Mouse (Mus musculus) olfactory bulb, adult 2 months (tissue): ENCODE results near the gene Dlgap1. TPM values are rescaled to one million over a fixed set of nuclear protein-coding genes. Genes with fewer than 3 reads are reported as not detected.

Experiments
- H3K27ac ChIP-seq: fragments of 200-500 bp; 2 replicates; pipeline ENCODE4 v1.5.1; 2012; ENCODE audit warnings: low read depth, low read length; ENCODE audit not compliant: insufficient read depth
- H3K4me1 ChIP-seq: fragments of 200-500 bp; 2 replicates; pipeline ENCODE4 v1.6.1; 2012; ENCODE audit warnings: low read length; ENCODE audit not compliant: control insufficient read depth, insufficient read depth
- H3K4me3 ChIP-seq: fragments of 200-500 bp; 2 replicates; pipeline ENCODE4 v1.5.1; 2012; ENCODE audit warnings: mild to moderate bottlenecking, low read depth, low read length, moderate library complexity; ENCODE audit not compliant: insufficient read depth
- CTCF ChIP-seq: fragments of 200-500 bp; IDR thresholded peaks from 2 replicates; pipeline ENCODE4 v1.5.1; 2012; ENCODE audit warnings: low read depth, mild to moderate bottlenecking, low read length, moderate library complexity; ENCODE audit not compliant: insufficient read depth
- POLR2A ChIP-seq: fragments of 200-500 bp; IDR thresholded peaks from 2 replicates; pipeline ENCODE4 v1.6.1; 2012; ENCODE audit warnings: mild to moderate bottlenecking, low read depth, low read length, moderate library complexity; ENCODE audit not compliant: insufficient read depth
- WGBS: fragments of 180-500 bp; shearing (Covaris S2); methylation state at CpG from one replicate; pipeline ENCODE4 v1.1.7; 2018; 5-methylcytosine and 5-hydroxymethylcytosine counted together
- polyA plus RNA-seq: library from polyadenylated mRNA; stranded (reverse); fragments of >200 nt; gene quantifications from 2 replicates; pipeline ENCODE4 v1.2.4, GENCODE M21; 2012; ENCODE audit warnings: low replicate concordance; ENCODE audit not compliant: missing spikeins, insufficient read depth, insufficient read length

Gene Dlgap1
- polyA plus RNA-seq, 1 experiment: 117 TPM

DNA sequence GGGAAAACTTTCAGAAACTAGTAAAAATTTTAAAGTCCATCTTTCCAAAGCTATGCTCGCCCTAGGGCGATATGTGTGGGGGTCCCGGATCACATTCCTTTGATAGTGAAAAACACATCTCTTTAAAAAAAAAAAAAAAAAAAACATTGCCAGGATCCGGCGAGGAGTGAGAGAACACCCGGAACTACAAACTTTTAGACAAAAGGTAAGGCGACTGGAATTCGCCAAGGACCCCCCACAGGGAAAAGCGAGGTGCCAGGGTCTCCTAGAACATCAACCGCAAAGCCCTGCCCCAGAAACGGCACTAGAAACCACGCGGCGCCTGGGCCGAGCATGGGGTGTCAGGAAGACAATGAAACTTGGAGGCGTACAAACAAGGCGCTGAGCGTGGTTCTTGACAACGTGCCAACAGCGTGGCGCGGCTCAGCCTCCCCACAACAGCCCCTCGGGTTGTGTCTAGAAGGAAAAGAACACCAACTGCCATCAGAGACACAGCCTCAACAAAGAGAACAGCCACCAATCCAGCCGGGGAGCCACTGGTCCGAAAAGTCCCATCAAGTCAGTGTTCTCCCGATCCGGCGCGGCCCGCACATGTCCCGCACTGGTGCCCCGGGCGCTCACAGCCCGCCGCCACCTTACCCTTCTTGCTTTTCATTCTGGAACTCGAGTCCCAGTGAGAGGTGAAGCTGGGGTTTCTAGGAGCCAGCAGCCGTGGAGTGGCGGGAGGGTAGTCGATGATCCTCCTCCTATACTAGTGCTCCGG, 881.5 kb downstream of the Dlgap1 start:
- Histone ChIP-seq H3K4me3 (peak overlapping the region; percentile 52), H3K27ac (peak overlapping the region; percentile 44; the same call in 1 of the 2 replicates), H3K4me1 (peaks cover 29% of the 10 kb centered on the region)
- under 1% methylated on average over 40 of the region's 40 CpGs for WGBS
- TF ChIP-seq CTCF (no peak), POLR2A (no peak)

DNA sequence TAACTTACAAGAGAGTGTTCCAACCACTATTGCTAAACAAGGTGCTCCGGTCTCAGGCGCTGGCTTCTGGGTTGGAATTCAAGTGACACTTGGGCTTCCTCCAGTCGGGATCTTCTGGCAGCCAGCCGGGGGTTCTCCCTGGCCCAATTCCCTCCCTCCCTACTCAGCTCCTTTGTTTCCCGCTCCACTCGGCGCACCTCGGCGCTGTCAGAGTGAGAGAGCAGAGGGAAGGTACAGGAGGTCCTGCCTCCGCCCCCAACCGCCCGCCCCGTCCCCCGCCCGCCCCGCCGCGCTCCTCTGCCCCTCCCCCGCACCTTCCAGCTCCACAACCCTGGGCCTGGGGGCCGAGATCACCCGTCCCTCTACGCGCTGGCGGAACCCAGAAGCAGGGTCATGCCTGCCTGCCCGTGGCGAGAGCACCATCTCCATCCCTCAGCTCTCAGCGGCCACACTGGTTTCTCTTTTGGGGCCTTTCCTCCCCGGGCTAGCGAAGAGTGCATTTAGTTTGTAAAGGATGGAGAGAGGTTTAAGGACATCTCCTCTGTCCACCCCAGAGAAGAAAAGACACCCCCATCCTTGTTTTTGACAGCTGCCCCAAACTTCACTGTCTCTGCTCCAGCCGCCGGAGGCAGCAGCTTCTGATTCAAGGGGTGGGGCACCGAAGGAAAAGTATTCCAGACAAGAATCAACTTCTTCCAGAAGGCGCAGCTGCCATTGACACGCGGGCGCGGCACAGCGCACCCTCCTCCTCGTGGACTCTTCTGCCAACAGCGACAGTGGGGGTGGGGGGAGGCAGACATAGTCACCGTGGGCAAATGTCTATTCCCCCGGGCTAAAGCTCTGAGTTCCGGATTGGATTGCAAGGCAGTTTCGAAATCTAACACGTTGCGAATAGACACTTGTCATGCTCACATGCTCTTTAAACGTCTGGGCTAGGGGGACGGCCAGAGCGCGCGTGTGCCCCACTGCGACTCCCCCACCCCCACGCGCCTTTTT, 882.4 kb downstream of the Dlgap1 start:
- Histone ChIP-seq H3K4me1 (peaks cover 29% of the 10 kb centered on the region), H3K4me3 (peak overlapping the region; percentile 52), H3K27ac (no peak overlapping the region; the same call in 1 of the 2 replicates)
- TF ChIP-seq POLR2A (no peak), CTCF (no peak)
- WGBS: under 1% methylated on average over 51 of the region's 54 CpGs

DNA sequence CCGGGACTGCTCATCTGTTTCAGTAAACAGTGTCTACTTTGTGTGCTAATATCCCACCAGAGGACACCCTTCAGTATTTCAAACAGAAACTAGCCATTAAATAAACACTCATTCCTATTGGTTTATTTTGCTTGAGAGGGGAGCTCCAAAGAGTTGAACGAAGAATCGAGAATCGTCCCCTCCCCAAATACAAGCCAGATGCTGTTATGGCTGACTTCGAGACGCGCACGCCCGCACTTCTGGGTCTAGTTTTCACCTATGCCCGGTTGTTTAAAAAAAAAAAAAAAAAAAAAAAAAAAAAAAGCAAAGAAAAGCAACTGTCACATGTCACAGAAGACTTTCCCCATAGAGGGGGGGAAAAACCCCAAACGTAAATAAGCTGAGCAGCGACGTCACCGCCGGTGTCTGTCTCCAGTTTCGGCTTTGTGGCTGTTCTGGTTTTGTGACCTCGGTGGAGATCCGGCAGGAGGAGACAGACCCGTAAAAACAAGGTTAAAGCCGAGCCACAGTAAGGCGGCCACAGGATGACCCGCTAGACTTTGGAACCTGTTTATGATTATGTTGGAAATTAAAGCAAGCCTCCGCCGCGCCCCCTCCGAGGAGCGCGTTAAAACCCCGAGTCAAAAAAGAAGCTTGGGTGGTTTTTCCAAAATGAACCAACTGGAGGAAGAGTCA, 883.3 kb downstream of the Dlgap1 start:
- H3K27ac ChIP-seq: peak overlapping the region; percentile 16; the same call in 1 of the 2 replicates
- H3K4me1 ChIP-seq: peaks cover 29% of the 10 kb centered on the region
- TF ChIP-seq CTCF: no peak
- H3K4me3 ChIP-seq: peak overlapping the region; percentile 52
- under 1% methylated on average over 29 of the region's 29 CpGs for WGBS

DNA sequence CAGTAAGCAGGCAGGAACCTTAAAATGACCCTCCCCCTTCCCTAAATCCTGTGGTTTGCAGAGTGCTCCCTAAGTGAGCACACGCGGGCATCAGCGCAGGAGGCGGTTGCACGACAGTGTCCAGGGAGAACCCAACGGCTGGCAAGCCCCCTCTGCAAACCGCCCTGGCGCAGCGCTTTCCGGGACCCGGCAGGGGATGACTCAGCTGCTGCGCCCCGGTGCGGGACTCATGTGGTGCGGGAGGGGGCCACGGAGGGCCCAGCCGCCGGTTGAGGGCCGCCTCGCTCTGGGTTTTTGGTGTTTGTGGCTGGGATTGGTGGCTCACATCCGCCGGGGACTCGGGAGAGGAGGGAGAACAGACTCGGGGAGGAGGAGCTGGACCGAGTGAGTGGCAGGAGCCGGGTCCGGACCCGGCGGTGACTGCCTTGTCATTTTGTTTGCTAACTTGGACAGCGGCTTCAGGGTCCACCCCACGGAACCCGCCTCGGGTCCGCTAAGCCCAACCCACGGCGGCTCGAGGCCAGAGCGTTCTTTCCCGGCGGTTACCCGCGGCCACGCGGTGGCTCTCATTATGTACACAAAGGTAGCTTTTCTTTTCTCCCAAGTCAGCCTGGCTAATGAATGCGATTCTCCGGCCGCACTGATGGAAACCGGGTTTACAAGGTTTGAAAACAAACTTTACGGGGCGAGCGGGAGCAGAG, 884.0 kb downstream of the Dlgap1 start:
- Histone ChIP-seq H3K4me3 (peak overlapping the region; percentile 52), H3K4me1 (peaks cover 29% of the 10 kb centered on the region), H3K27ac (peak overlapping the region; percentile 16; the same call in 1 of the 2 replicates)
- WGBS: under 1% methylated on average over 51 of the region's 51 CpGs
- TF ChIP-seq CTCF: no peak
- no peak for TF ChIP-seq POLR2A

DNA sequence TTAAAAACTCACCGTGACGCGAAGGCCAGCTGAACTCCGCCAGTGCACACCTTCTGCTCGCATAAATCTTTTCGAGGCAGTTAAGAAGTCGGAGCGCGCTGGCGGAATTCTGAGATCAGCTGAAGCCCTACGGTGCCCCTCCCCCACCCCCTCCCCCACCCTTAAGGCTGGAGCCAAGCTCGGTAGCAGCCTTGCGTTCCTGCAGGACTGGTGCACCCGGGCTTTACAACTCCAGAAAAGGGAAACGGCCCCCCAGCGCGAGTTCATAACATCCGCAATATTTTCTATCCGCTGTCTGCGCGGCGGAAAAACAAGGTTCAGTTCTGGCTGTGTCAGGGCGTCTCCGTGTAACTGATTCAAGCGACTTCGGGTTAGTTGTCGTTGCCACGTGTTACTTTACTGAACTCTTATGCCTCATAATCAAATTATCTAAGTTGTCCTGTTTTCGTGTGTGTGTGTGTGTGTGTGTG, 884.6 kb downstream of the Dlgap1 start, which contains the start of gene Tgif1:
Gene Tgif1 (minus strand): TSS at position 111 of the 470 bp plus-strand sequence.
- peak within 1 kb of the TSS; percentile 52 for H3K4me3 ChIP-seq
- H3K27ac ChIP-seq: peak within 1 kb of the TSS; percentile 16; the same call in 1 of the 2 replicates
- H3K4me1 ChIP-seq: peaks cover 29% of the 10 kb centered on the region
- 8% methylated on average over 29 of the region's 29 CpGs for WGBS
- TF ChIP-seq POLR2A: no peak
- TF ChIP-seq CTCF: no peak

DNA sequence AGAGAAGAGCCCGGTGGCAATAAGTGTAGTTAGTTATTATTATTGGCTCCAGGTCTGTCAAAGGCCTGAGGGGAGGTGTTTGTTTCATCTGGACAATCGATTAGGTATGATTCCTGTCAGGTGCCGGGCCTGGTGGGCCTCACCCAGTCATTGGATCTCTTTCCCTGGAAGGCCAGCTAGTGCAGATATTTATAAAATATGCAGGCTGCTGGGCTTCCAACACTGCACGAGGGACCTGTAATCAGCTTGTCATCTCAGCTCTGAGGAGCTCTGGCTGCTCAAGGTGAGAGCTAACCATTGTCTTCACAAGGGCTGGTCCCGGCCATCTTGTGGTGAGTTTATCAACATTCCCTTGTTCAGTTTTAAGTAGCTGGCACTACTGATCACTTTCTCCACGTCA, 885.1 kb downstream of the Dlgap1 start:
- H3K4me3 ChIP-seq: no peak overlapping the region
- 67% methylated on average over 6 of the region's 6 CpGs for WGBS
- no peak for TF ChIP-seq CTCF

DNA sequence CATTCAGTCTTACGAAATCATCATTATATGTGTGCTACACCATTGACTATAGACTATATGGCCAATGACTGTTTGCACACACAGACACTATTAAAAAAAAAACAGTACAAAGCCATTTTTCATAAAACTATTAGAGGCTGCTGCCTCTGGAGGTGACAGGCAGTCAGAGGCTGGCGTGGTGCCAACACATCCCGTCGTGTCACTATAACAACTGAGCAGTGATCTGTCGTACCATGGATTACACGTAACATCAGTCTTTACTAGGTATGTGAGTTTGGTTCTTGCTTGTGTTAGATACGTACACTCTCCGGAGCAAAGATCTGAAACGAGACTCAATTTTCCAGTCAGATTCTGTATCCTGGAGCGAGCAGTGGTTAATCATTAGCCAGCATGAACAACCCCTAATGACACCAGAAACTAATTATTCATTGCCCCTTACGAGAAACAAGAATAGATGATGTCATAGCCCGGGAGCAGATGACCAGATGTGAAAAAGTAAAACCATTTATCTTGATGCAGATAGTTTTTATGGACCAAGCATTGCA, 888.1 kb downstream of the Dlgap1 start:
- H3K4me1 ChIP-seq: peaks cover 8% of the 10 kb centered on the region; the same call in 1 of the 2 replicates
- H3K4me3 ChIP-seq: no peak overlapping the region
- TF ChIP-seq POLR2A (no peak), CTCF (no peak)
- H3K27ac ChIP-seq: no peak overlapping the region
- WGBS: 54% methylated on average over 12 of the region's 12 CpGs

More for the DNA sequence above, 885.1 kb downstream of the Dlgap1 start:
- Histone ChIP-seq H3K4me1 (peaks cover 25% of the 10 kb centered on the region), H3K27ac (no peak overlapping the region)

DNA sequence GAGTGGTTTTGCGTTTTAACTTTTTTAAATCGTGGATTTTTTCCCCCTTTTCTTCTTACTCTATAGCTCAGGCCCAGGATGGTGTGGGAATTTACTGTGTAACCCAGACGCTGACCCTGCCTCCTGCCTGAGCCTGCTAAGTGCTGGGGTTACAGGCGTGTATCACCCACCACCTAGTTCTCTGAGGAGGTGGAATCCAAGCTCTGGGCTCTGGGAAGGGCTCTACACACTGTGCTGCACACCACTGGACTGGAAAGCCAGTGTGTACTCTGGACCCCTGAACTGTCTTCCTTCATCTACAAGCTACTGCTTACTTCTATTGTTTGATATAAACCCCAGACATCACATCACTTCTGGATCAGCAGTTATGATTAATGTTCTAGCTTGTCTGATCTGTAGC, 889.9 kb downstream of the Dlgap1 start:
- H3K27ac ChIP-seq: no peak overlapping the region
- no peak overlapping the region for H3K4me3 ChIP-seq
- no peak for TF ChIP-seq POLR2A
- TF ChIP-seq CTCF: no peak
- WGBS: 97% methylated on average over 4 of the region's 4 CpGs
- no peaks in the 10 kb centered on the region for H3K4me1 ChIP-seq
